Comparison of ENCODE assay signal across 18 mouse cellular contexts in genomic region chr13:70533412-70533811, GRCm38 (mm10).
"Had no signal": no experiment of that assay in that cellular context is flagged by ENCODE, and none has a peak within 500 bp of the region (broad histone marks: within the 10 kb centered on the region; RNA-seq: fewer than 3 reads in every experiment).

No protein-coding gene starts in this region.

- H3K27me3 ChIP-seq: midbrain, embryonic 12.5 days; neural tube, embryonic 13.5 days; neural tube, embryonic 15.5 days had no signal

- H3K27ac ChIP-seq: midbrain, embryonic 10.5 days; midbrain, embryonic 12.5 days; neural tube, embryonic 13.5 days; neural tube, embryonic 15.5 days had no signal

- DNase-seq: liver, postnatal 0 days; lung, embryonic 14.5 days; lung, postnatal 10 days; lung, postnatal 4 days; midbrain, embryonic 14.5 days; retina, postnatal 1 day; right cerebral cortex, adult 18-20 months; right cerebral cortex, postnatal 25 days; right cerebral cortex, postnatal 4 days; spleen, adult 18-20 months; thymus, adult 2 months; thymus, postnatal 36 days had no signal

- H3K4me2 ChIP-seq: lung, embryonic 14.5 days; midbrain, embryonic 12.5 days; neural tube, embryonic 13.5 days; neural tube, embryonic 15.5 days had no signal

- H3K9me3 ChIP-seq: midbrain, embryonic 10.5 days; midbrain, embryonic 12.5 days; neural tube, embryonic 13.5 days; neural tube, embryonic 15.5 days had no signal

- ATAC-seq: liver, postnatal 0 days; midbrain, embryonic 16.5 days had no signal

- H3K9ac ChIP-seq: liver, postnatal 0 days; lung, embryonic 14.5 days; midbrain, embryonic 12.5 days; neural tube, embryonic 13.5 days; neural tube, embryonic 15.5 days had no signal

- H3K4me1 ChIP-seq: midbrain, embryonic 12.5 days; neural tube, embryonic 13.5 days; neural tube, embryonic 15.5 days had no signal

- H3K4me3 ChIP-seq: midbrain, embryonic 10.5 days; midbrain, embryonic 12.5 days; myocyte; neural tube, embryonic 13.5 days; neural tube, embryonic 15.5 days had no signal

- H3K36me3 ChIP-seq: midbrain, embryonic 10.5 days; midbrain, embryonic 12.5 days; neural tube, embryonic 13.5 days; neural tube, embryonic 15.5 days had no signal
